Comparison of ENCODE assay signal across 8 mouse cellular contexts in the genomic region with DNA sequence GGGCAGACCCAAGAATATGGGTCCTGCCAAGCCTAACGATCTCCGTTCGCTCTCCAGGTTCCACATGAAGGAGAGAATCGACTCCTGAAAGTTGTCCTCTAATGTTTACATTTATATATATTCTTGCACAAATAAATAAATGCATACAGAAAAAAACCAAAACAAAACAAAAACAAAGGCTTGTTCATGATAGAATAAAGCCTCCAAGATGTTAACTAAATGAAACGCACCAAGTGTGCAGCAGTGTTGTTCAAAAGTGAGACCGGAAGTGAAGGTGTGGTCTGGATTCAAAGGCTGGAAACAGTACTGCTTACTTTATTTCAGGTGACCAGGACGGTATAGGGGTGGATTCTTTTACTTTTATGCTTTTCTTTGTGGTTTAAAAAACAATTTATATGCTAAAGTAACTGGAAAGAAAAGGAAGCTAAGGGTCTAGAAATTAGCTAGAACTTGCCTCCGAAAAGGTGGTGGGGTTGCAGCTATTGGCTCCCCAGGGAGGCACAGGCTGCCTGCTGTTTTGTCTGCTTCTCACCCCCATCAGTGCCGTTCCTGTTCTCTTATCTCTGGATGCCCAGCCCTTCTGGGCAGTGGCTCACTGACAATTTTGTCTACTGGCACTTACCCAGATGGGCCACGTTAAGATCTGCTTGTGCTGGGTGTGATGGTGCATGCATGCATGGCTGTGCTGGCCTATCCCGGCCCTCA. TPM values are rescaled to one million over a fixed set of nuclear protein-coding genes. Genes with fewer than 3 reads are reported as not detected.
DNase-seq lines count a peak whose midpoint lies in the region; ATAC-seq and TF ChIP-seq lines count a peak whose summit lies in the region.

No protein-coding gene starts in this region.

- peak overlapping the region; percentile 92; the same call in 1 of the 2 replicates for H3K27ac ChIP-seq in layer of hippocampus, adult 2 months
- no peak overlapping the region for H3K27ac ChIP-seq in forebrain, embryonic 14.5 days (ENCODE audit: low read depth, low read length)
- peak overlapping the region; percentile 84; the same call in 1 of the 2 replicates for H3K27ac ChIP-seq in intestine, embryonic 14.5 days (ENCODE audit: low read depth)
- H3K27ac ChIP-seq in stomach, embryonic 16.5 days (ENCODE audit: low read length) = peak overlapping the region; percentile 84

- peaks cover 17% of the 10 kb centered on the region; the same call in 1 of the 2 replicates for H3K36me3 ChIP-seq in forebrain, embryonic 14.5 days (ENCODE audit: control insufficient read depth, insufficient read depth, low read length)
- peaks cover 15% of the 10 kb centered on the region for H3K36me3 ChIP-seq in intestine, embryonic 14.5 days (ENCODE audit: control insufficient read depth, insufficient read depth, low read length)
- peaks cover 6% of the 10 kb centered on the region; the same call in 1 of the 2 replicates for H3K36me3 ChIP-seq in stomach, embryonic 16.5 days (ENCODE audit: control insufficient read depth, insufficient read depth, low read length)

- TF ChIP-seq CTCF in layer of hippocampus, adult 2 months (conservative IDR thresholded peaks at IDR 0.05) = no peak

- H3K4me2 ChIP-seq in forebrain, embryonic 14.5 days (ENCODE audit: low read length) = peak overlapping the region; percentile 24; the same call in 1 of the 2 replicates
- H3K4me2 ChIP-seq in intestine, embryonic 14.5 days (ENCODE audit: low read length) = peak overlapping the region; percentile 46
- peak overlapping the region; percentile 46 for H3K4me2 ChIP-seq in stomach, embryonic 16.5 days (ENCODE audit: low read depth, low read length)

- H3K9ac ChIP-seq in forebrain, embryonic 14.5 days (ENCODE audit: low read length) = peak overlapping the region; percentile 97; the same call in 1 of the 2 replicates
- H3K9ac ChIP-seq in intestine, embryonic 14.5 days (ENCODE audit: low read length) = peak overlapping the region; percentile 94
- H3K9ac ChIP-seq in stomach, embryonic 16.5 days (ENCODE audit: low read length) = peak overlapping the region; percentile 73

- WGBS in forebrain, embryonic 14.5 days = 33% methylated on average over 11 of the region's 11 CpGs
- 35% methylated on average over 11 of the region's 11 CpGs for WGBS in intestine, embryonic 14.5 days
- WGBS in stomach, embryonic 16.5 days = 28% methylated on average over 11 of the region's 11 CpGs

- no peak for DNase-seq in layer of hippocampus, adult 2 months (ENCODE audit: low spot score in 2 of 2)
- no peak for DNase-seq in layer of hippocampus, adult 8-10 months (ENCODE audit: low spot score in 2 of 2)
- peak; percentile 60 for DNase-seq in c-Kit-negative CD71-positive TER-119-positive erythroid progenitor cells, embryonic 14.5 days (ENCODE audit: low read depth, low spot score)
- no peak for DNase-seq in forebrain, embryonic 14.5 days (ENCODE audit: low spot score)
- no peak for DNase-seq in intestine, embryonic 14.5 days (ENCODE audit: low spot score)
- DNase-seq in embryo, embryonic 10.5 days (ENCODE audit: low spot score) = no peak

- H3K4me3 ChIP-seq in layer of hippocampus, adult 2 months = peak overlapping the region; percentile 85
- H3K4me3 ChIP-seq in forebrain, embryonic 14.5 days (ENCODE audit: low read depth, low read length) = peak overlapping the region; percentile 98
- peak overlapping the region; percentile 88 for H3K4me3 ChIP-seq in intestine, embryonic 14.5 days (ENCODE audit: low read depth, low read length)
- H3K4me3 ChIP-seq in stomach, embryonic 16.5 days (replicated peaks; ENCODE audit: low read length) = peak overlapping the region; percentile 96

- no peaks in the 10 kb centered on the region for H3K27me3 ChIP-seq in forebrain, embryonic 14.5 days (replicated peaks; ENCODE audit: control insufficient read depth, insufficient read depth, low read length)
- H3K27me3 ChIP-seq in intestine, embryonic 14.5 days (replicated peaks; ENCODE audit: control insufficient read depth, insufficient read depth, low read length) = no peaks in the 10 kb centered on the region
- H3K27me3 ChIP-seq in stomach, embryonic 16.5 days (ENCODE audit: control insufficient read depth, insufficient read depth, low read length) = no peaks in the 10 kb centered on the region

- peaks cover 13% of the 10 kb centered on the region for H3K4me1 ChIP-seq in forebrain, embryonic 14.5 days (ENCODE audit: control insufficient read depth, insufficient read depth, low read length)
- peaks cover 15% of the 10 kb centered on the region for H3K4me1 ChIP-seq in intestine, embryonic 14.5 days (replicated peaks; ENCODE audit: control insufficient read depth, insufficient read depth, low read length)
- H3K4me1 ChIP-seq in stomach, embryonic 16.5 days (ENCODE audit: control insufficient read depth, insufficient read depth, low read length) = peaks cover 21% of the 10 kb centered on the region

- no peaks in the 10 kb centered on the region for H3K9me3 ChIP-seq in forebrain, embryonic 14.5 days (replicated peaks; ENCODE audit: control insufficient read depth, low read length)
- no peaks in the 10 kb centered on the region for H3K9me3 ChIP-seq in intestine, embryonic 14.5 days (ENCODE audit: control insufficient read depth, low read length)
- H3K9me3 ChIP-seq in stomach, embryonic 16.5 days (replicated peaks; ENCODE audit: control insufficient read depth, low read length) = no peaks in the 10 kb centered on the region

- no peak for ATAC-seq in forebrain, embryonic 14.5 days
- no peak; the same call in 1 of the 2 replicates for ATAC-seq in intestine, embryonic 14.5 days (replicated peaks; ENCODE audit: low FRiP score, low TSS enrichment, low read depth)
- ATAC-seq in megakaryocyte, adult 5-6 weeks (ENCODE audit: poor library complexity, severe bottlenecking) = peak; percentile 33; the same call in 1 of the 2 replicates
- ATAC-seq in stomach, embryonic 16.5 days (ENCODE audit: insufficient read depth, low FRiP score) = peak; percentile 54

RNA-seq across cellular contexts. Expression of a gene that starts 0.6 kb away (rescaled TPM):
- 10 to 100 TPM; 57.0 to 58.4 TPM for total RNA-seq in layer of hippocampus, adult 2 months (2021)
- total RNA-seq in layer of hippocampus, adult 8-10 months (2022) = 10 to 100 TPM; 36.2 to 51.8 (median 49.3) TPM
- 48.0 and 57.8 TPM in 2 replicates for polyA plus RNA-seq in forebrain, embryonic 14.5 days (2014; fragmentation: Nextera tagmentation; extraction: Ambion mirVana)
- 60.4 and 69.0 TPM in 2 replicates for polyA plus RNA-seq in intestine, embryonic 14.5 days (2014; fragmentation: Nextera tagmentation; extraction: Ambion mirVana)
- 65.4 and 69.1 TPM in 2 replicates for total RNA-seq in megakaryocyte, adult 5-6 weeks (2015)
- 61.5 and 62.7 TPM in 2 replicates for total RNA-seq in megakaryocyte, adult 5-6 weeks (2017)
- 33.1 and 35.0 TPM in 2 replicates for polyA plus RNA-seq in stomach, embryonic 16.5 days (2015; fragmentation: Nextera tagmentation; extraction: Ambion mirVana)

Comparison
In these comparisons a context has a peak if more than half of its experiments do, and no peak if none do; other contexts are left out.
1. ATAC-seq: peak in megakaryocyte, adult 5-6 weeks (single experiment) and stomach, embryonic 16.5 days (single experiment); none in forebrain, embryonic 14.5 days (single experiment) and intestine, embryonic 14.5 days (single experiment).
2. Peak in every context shown above with its lines, with median percentiles within 50 percentile points of each other: H3K4me3 ChIP-seq, H3K4me2 ChIP-seq and H3K9ac ChIP-seq.